Mouse (Mus musculus) macrophage (primary cell): ENCODE measurements at regions not wholly inside any gene's neighbourhood (a gene's known extent, or its start where the extent isn't known, plus 50 kb on each side); places are given as distances from the start of the nearest gene placed in this dataset.

Source experiments
- H3K27ac ChIP-seq: fragments of 350-480 bp; formaldehyde crosslinking; 2 replicates; pipeline ENCODE4 v1.9.0; 2021
- H3K36me3 ChIP-seq: fragments of 350-480 bp; formaldehyde crosslinking; 2 replicates; pipeline ENCODE4 v1.9.0; 2021; ENCODE audit errors: inconsistent target
- H3K4me3 ChIP-seq: fragments of 350-480 bp; formaldehyde crosslinking; 2 replicates; pipeline ENCODE4 v1.9.0; 2021; ENCODE audit errors: inconsistent target
- H3K79me2 ChIP-seq: fragments of 350-480 bp; formaldehyde crosslinking; 2 replicates; pipeline ENCODE4 v1.9.0; 2021; ENCODE audit errors: inconsistent target
- WGBS: methylation state at CpG from one replicate; pipeline ENCODE4 v1.1.7; 2026; ENCODE audit warnings: inconsistent platforms; ENCODE audit not compliant: missing documents; 5-methylcytosine and 5-hydroxymethylcytosine counted together

DNA sequence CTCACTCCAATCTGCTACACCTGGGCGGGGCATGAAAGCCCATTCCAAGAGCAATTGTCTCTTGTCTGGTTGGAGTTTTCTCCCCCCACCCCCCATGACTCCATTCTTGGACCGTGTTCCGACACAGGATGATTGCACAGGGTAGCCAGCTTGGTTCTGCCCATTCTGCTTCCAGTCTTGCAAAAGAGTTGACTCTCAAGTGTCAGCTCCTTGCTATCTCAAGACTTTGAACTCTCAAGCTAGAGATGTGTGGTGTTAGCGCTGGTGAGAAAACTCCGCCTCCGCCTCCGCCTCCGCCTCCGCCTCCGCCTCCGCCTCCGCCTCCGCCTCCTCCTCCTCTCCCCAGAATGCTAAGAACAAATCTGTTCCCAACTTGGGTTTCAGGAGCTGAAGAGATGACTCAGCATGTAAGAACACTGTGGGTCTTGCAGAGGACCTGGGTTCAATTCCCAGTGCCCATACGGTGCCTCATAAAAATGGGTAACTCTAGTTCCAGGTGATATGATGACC is 135.1 kb downstream of the Bcat1 start:
- Histone ChIP-seq H3K36me3 (no peaks in the 10 kb centered on the region), H3K4me3 (no peak overlapping the region), H3K79me2 (no peaks in the 10 kb centered on the region), H3K27ac (no peak overlapping the region)
- whole genome bisulfite sequencing: 97% methylated on average over 13 of the region's 14 CpGs

DNA sequence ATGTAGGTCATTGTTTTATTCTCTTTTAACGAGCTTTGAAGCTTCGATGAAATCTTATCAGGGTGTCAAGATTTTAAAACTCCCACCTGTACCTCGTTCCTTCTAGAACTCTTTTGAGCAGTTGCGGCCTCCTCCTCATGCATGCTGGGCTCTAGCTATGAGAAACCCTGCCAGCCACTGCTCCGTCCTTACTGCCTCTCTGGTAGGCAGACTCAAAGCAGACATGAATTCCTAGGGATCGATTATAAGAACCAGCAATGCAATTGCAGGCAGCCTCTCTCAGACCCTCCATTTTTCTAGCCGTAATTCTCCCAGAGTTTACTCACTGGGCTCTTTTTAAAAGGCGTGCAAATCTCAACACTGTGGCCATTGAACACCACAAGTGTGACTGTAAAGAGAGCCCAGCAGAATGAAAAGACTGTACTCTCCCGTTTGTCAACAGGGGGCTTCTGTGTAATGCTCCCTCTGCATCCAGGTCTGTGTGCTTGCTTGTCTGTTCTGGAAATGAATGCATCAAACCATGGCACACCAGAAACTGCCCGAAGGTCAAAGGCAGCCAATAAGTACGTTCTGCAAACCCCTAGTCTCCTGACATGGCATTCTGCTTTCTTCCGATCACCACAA is 137.3 kb downstream of the Bcat1 start:
- WGBS: 91% methylated on average over 12 of the region's 12 CpGs
- H3K27ac ChIP-seq: no peak overlapping the region
- no peak overlapping the region for H3K4me3 ChIP-seq
- no peaks in the 10 kb centered on the region for H3K79me2 ChIP-seq
- no peaks in the 10 kb centered on the region for H3K36me3 ChIP-seq

DNA sequence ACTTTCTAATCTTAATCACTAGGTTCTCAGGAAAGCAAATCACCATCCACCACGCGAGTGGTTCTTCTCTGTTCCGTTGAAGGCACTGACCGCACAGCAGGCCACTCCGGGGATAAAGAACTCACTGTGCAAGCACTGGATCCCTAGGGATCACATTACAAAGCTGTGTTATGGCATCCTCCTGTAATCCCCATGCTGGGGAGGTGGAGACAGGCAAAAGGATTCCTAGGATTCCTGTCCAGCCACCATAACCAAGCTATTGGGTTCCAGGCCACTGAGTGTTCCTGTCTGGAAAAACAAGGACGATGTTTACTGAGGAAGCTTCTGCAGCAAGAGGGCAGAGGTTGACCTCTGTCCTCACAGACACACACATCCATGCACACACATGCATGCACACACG is 138.8 kb downstream of the Bcat1 start:
- H3K4me3 ChIP-seq: no peak overlapping the region
- WGBS: 98% methylated on average over 7 of the region's 7 CpGs
- H3K36me3 ChIP-seq: no peaks in the 10 kb centered on the region
- H3K79me2 ChIP-seq: no peaks in the 10 kb centered on the region
- H3K27ac ChIP-seq: no peak overlapping the region

- no peak overlapping the region for H3K4me3 ChIP-seq
- H3K36me3 ChIP-seq: no peaks in the 10 kb centered on the region
- H3K27ac ChIP-seq: no peak overlapping the region
- 86% methylated on average over 6 of the region's 6 CpGs for WGBS
- no peaks in the 10 kb centered on the region for H3K79me2 ChIP-seq
These were observed 142.2 kb downstream of the Bcat1 start for GRCm38 (mm10) chr6:144933722-144934235.

- 93% methylated on average over 7 of the region's 7 CpGs for WGBS
- H3K36me3 ChIP-seq: no peaks in the 10 kb centered on the region
- H3K27ac ChIP-seq: no peak overlapping the region
- H3K4me3 ChIP-seq: no peak overlapping the region
- H3K79me2 ChIP-seq: no peaks in the 10 kb centered on the region
These were observed 143.6 kb downstream of the Bcat1 start for GRCm38 (mm10) chr6:144932402-144932801.

GRCm38 (mm10) chr6:144929959-144930358 is 146.0 kb downstream of the Bcat1 start:
- Histone ChIP-seq H3K79me2 (no peaks in the 10 kb centered on the region), H3K27ac (no peak overlapping the region), H3K4me3 (no peak overlapping the region), H3K36me3 (no peaks in the 10 kb centered on the region)
- 93% methylated on average over 4 of the region's 4 CpGs for WGBS

GRCm38 (mm10) chr6:144929262-144929855 is 146.6 kb downstream of the Bcat1 start:
- Histone ChIP-seq H3K36me3 (no peaks in the 10 kb centered on the region), H3K4me3 (no peak overlapping the region), H3K79me2 (no peaks in the 10 kb centered on the region), H3K27ac (no peak overlapping the region)
- WGBS: 93% methylated on average over 5 of the region's 5 CpGs

GRCm38 (mm10) chr6:144927599-144927998 is 145.8 kb upstream of the Sox5 start:
- H3K79me2 ChIP-seq: no peaks in the 10 kb centered on the region
- H3K36me3 ChIP-seq: no peaks in the 10 kb centered on the region
- H3K4me3 ChIP-seq: no peak overlapping the region
- no peak overlapping the region for H3K27ac ChIP-seq
- 89% methylated on average over 6 of the region's 6 CpGs for WGBS

DNA sequence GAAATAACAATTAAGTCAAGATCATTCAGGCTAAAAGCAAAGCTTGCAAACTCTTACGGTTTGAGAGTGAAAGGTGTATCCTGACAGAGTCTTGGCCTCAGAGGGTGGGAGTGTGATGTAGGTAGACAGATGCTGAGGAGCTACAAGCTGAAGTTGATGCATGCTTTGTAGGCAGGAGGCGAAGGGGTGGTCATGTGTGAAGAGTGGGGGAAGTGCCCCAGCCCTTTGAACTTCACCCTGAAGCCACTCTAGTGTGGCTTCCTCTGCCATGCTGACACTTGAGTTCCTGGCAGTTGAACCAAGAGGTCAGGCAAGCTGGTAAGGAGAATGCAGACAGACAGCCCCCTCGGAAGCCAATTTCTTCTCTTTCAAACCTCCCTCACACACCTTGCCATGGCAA is 141.0 kb upstream of the Sox5 start:
- no peak overlapping the region for H3K27ac ChIP-seq
- H3K36me3 ChIP-seq: no peaks in the 10 kb centered on the region
- no peaks in the 10 kb centered on the region for H3K79me2 ChIP-seq
- no peak overlapping the region for H3K4me3 ChIP-seq
- WGBS: 92% methylated on average over 3 of the region's 3 CpGs

DNA sequence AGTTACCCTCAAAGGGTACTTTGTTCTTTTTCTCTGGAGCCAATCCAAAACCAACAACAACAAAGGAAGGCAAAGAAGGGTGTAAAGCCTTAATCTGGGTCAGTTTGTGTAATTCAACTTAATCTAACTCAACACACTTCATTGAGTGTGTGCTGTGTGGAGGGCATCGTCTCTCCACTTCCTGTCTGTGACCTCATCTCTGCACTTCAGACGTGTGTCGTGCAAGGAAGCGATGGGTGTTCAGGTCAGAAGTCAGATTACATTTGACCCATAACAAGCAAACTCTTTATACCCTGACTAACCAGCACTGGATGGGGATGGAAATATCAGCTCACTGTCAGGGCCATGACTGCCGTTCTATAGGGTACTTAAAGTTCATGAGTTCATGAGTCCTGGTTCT is 138.0 kb upstream of the Sox5 start:
- 53% methylated on average over 5 of the region's 5 CpGs for WGBS
- Histone ChIP-seq H3K36me3 (no peaks in the 10 kb centered on the region), H3K79me2 (no peaks in the 10 kb centered on the region), H3K4me3 (no peak overlapping the region), H3K27ac (no peak overlapping the region)

DNA sequence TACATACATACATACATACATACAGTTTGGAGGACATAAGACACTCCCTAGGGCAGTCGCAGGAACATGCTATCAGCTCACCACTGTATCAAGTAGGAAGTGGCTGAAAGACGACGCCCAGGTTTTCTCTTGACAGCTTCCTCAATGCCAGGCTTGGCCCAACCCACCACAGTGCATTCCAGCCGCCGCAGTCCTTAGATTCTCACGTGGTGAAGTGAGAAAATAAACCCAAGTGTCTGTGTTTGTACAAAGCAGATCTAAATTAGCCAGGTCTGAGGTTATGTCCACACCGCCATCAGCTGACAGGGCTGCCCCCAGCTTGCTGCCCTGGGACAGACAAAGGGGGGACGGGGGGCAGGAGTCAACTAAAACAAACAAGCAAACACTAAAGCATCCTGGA is 135.4 kb upstream of the Sox5 start:
- no peaks in the 10 kb centered on the region for H3K79me2 ChIP-seq
- H3K27ac ChIP-seq: no peak overlapping the region
- no peak overlapping the region for H3K4me3 ChIP-seq
- WGBS: 27% methylated on average over 8 of the region's 8 CpGs
- no peaks in the 10 kb centered on the region for H3K36me3 ChIP-seq

- Histone ChIP-seq H3K27ac (no peak overlapping the region), H3K4me3 (no peak overlapping the region), H3K79me2 (no peaks in the 10 kb centered on the region), H3K36me3 (no peaks in the 10 kb centered on the region)
- 91% methylated on average over 7 of the region's 7 CpGs for whole genome bisulfite sequencing
These were observed 130.0 kb upstream of the Sox5 start for GRCm38 (mm10) chr6:144911781-144912180.

DNA sequence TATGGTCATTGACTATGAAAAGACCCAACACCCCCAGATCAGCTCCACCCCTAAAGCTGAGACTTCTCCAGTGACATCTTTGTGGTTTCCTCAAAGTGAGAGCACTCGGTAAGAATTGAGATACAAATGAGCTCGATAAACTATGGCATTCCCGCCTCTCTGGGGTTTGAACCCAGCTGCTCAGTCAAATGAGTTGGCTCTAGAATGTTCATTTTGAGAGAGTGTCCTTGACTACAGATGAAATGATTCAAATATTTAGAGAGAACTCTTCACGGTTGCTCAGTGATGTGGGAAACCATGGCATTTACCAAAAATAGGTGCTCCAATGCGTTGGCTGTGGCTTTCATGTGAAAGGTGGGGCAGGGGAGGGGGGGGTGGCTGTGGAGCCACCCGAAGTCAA is 128.6 kb upstream of the Sox5 start:
- Histone ChIP-seq H3K79me2 (no peaks in the 10 kb centered on the region), H3K36me3 (no peaks in the 10 kb centered on the region), H3K27ac (no peak overlapping the region), H3K4me3 (no peak overlapping the region)
- WGBS: 50% methylated on average over 6 of the region's 6 CpGs

GRCm38 (mm10) chr6:144908646-144909045 is 126.9 kb upstream of the Sox5 start:
- 99% methylated on average over 11 of the region's 11 CpGs for WGBS

DNA sequence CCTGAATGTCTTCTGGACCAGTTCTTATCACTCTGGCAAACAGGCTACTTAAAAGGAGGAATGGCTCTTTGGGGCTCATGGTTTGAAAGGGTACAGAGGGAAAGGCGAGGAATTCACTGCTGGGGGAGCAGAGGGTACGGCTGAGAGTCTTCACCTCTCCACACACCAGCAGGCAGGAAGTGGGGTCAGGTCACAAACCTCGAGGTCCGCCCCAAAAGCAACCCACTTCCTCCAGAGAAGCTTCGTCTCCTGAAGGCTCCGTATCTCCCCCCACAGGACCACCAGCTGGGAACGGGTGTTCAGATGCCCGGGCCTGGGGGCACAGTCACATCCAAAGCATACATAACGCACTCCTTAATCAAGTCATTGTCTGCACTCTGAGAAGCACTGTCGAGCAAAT is 121.4 kb upstream of the Sox5 start:
- H3K4me3 ChIP-seq: no peak overlapping the region
- WGBS: 25% methylated on average over 10 of the region's 10 CpGs
- no peaks in the 10 kb centered on the region for H3K36me3 ChIP-seq

More at GRCm38 (mm10) chr6:144908646-144909045, 126.9 kb upstream of the Sox5 start:
- H3K79me2 ChIP-seq: no peaks in the 10 kb centered on the region
- no peaks in the 10 kb centered on the region for H3K36me3 ChIP-seq
- H3K27ac ChIP-seq: no peak overlapping the region
- no peak overlapping the region for H3K4me3 ChIP-seq

More for the DNA sequence above, 121.4 kb upstream of the Sox5 start:
- no peaks in the 10 kb centered on the region for H3K79me2 ChIP-seq
- H3K27ac ChIP-seq: peak overlapping the region; percentile 55; the same call in 1 of the 2 replicates
